Mouse (Mus musculus): Measurements from ENCODE around the gene Auts2.

The Auts2 gene

GRCm38 (mm10) chr5:131544381-131544780 lies 998.8 kb downstream of the Auts2 start:
- no peak for DNase-seq (ENCODE audit: low read depth, low spot score)
- H3K36me3 ChIP-seq (ENCODE audit: control insufficient read depth, insufficient read depth, low read length, poor library complexity, severe bottlenecking): no peaks in the 10 kb centered on the region
- H3K27me3 ChIP-seq (ENCODE audit: control insufficient read depth, insufficient read depth, low read length, poor library complexity, severe bottlenecking): no peaks in the 10 kb centered on the region

- no peak for DNase-seq (ENCODE audit: low read depth, low spot score)
Measured at GRCm38 (mm10) chr5:131538311-131538915, 1004.7 kb downstream of the Auts2 start.

GRCm38 (mm10) chr5:131537831-131538310 lies 1005.3 kb downstream of the Auts2 start:
- H3K36me3 ChIP-seq (ENCODE audit: control insufficient read depth, insufficient read depth, low read length, poor library complexity, severe bottlenecking): no peaks in the 10 kb centered on the region
- no peak for DNase-seq (ENCODE audit: low read depth, low spot score)
- H3K27me3 ChIP-seq (ENCODE audit: control insufficient read depth, insufficient read depth, low read length, poor library complexity, severe bottlenecking): no peaks in the 10 kb centered on the region

More at GRCm38 (mm10) chr5:131538311-131538915, 1004.7 kb downstream of the Auts2 start:
- Histone ChIP-seq H3K27me3 (ENCODE audit: control insufficient read depth, insufficient read depth, low read length, poor library complexity, severe bottlenecking) (no peaks in the 10 kb centered on the region), H3K36me3 (ENCODE audit: control insufficient read depth, insufficient read depth, low read length, poor library complexity, severe bottlenecking) (no peaks in the 10 kb centered on the region)

- Histone ChIP-seq H3K36me3 (ENCODE audit: control insufficient read depth, insufficient read depth, low read length, poor library complexity, severe bottlenecking) (no peaks in the 10 kb centered on the region), H3K27me3 (ENCODE audit: control insufficient read depth, insufficient read depth, low read length, poor library complexity, severe bottlenecking) (no peaks in the 10 kb centered on the region)
- no peak for DNase-seq (ENCODE audit: low read depth, low spot score)
Measured at GRCm38 (mm10) chr5:131537155-131537830, 1005.9 kb downstream of the Auts2 start.

GRCm38 (mm10) chr5:131535752-131536151 lies 1007.4 kb downstream of the Auts2 start:
- no peak for DNase-seq (ENCODE audit: low read depth, low spot score)
- Histone ChIP-seq H3K36me3 (ENCODE audit: control insufficient read depth, insufficient read depth, low read length, poor library complexity, severe bottlenecking) (no peaks in the 10 kb centered on the region), H3K27me3 (ENCODE audit: control insufficient read depth, insufficient read depth, low read length, poor library complexity, severe bottlenecking) (no peaks in the 10 kb centered on the region)

GRCm38 (mm10) chr5:131533815-131534214 lies 1009.3 kb downstream of the Auts2 start:
- no peaks in the 10 kb centered on the region for H3K36me3 ChIP-seq (ENCODE audit: control insufficient read depth, insufficient read depth, low read length, poor library complexity, severe bottlenecking)
- no peaks in the 10 kb centered on the region for H3K27me3 ChIP-seq (ENCODE audit: control insufficient read depth, insufficient read depth, low read length, poor library complexity, severe bottlenecking)
- no peak for DNase-seq (ENCODE audit: low read depth, low spot score)

- no peak for DNase-seq (ENCODE audit: low read depth, low spot score)
- H3K36me3 ChIP-seq (ENCODE audit: control insufficient read depth, insufficient read depth, low read length, poor library complexity, severe bottlenecking): no peaks in the 10 kb centered on the region
- no peaks in the 10 kb centered on the region for H3K27me3 ChIP-seq (ENCODE audit: control insufficient read depth, insufficient read depth, low read length, poor library complexity, severe bottlenecking)
Measured at GRCm38 (mm10) chr5:131531744-131532552, 1011.2 kb downstream of the Auts2 start.

- Histone ChIP-seq H3K27me3 (ENCODE audit: control insufficient read depth, insufficient read depth, low read length, poor library complexity, severe bottlenecking) (no peaks in the 10 kb centered on the region), H3K36me3 (ENCODE audit: control insufficient read depth, insufficient read depth, low read length, poor library complexity, severe bottlenecking) (no peaks in the 10 kb centered on the region)
- DNase-seq (ENCODE audit: low read depth, low spot score): no peak
Measured at GRCm38 (mm10) chr5:131530828-131531227, 1012.3 kb downstream of the Auts2 start.

- Histone ChIP-seq H3K27me3 (ENCODE audit: control insufficient read depth, insufficient read depth, low read length, poor library complexity, severe bottlenecking) (no peaks in the 10 kb centered on the region), H3K36me3 (ENCODE audit: control insufficient read depth, insufficient read depth, low read length, poor library complexity, severe bottlenecking) (no peaks in the 10 kb centered on the region)
- no peak for DNase-seq (ENCODE audit: low read depth, low spot score)
Measured at GRCm38 (mm10) chr5:131526666-131527065, 1016.5 kb downstream of the Auts2 start.

- DNase-seq (ENCODE audit: low read depth, low spot score): no peak
- no peaks in the 10 kb centered on the region for H3K36me3 ChIP-seq (ENCODE audit: control insufficient read depth, insufficient read depth, low read length, poor library complexity, severe bottlenecking)
- no peaks in the 10 kb centered on the region for H3K27me3 ChIP-seq (ENCODE audit: control insufficient read depth, insufficient read depth, low read length, poor library complexity, severe bottlenecking)
Measured at GRCm38 (mm10) chr5:131524900-131525465, 1018.2 kb downstream of the Auts2 start.

GRCm38 (mm10) chr5:131519560-131519959 lies 1023.6 kb downstream of the Auts2 start:
- H3K27me3 ChIP-seq (ENCODE audit: control insufficient read depth, insufficient read depth, low read length, poor library complexity, severe bottlenecking): no peaks in the 10 kb centered on the region
- no peak for DNase-seq (ENCODE audit: low read depth, low spot score)
- no peaks in the 10 kb centered on the region for H3K36me3 ChIP-seq (ENCODE audit: control insufficient read depth, insufficient read depth, low read length, poor library complexity, severe bottlenecking)

GRCm38 (mm10) chr5:131517677-131518076 lies 1025.5 kb downstream of the Auts2 start:
- DNase-seq (ENCODE audit: low read depth, low spot score): no peak
- Histone ChIP-seq H3K27me3 (ENCODE audit: control insufficient read depth, insufficient read depth, low read length, poor library complexity, severe bottlenecking) (no peaks in the 10 kb centered on the region), H3K36me3 (ENCODE audit: control insufficient read depth, insufficient read depth, low read length, poor library complexity, severe bottlenecking) (no peaks in the 10 kb centered on the region)

GRCm38 (mm10) chr5:131515707-131516407 lies 1027.3 kb downstream of the Auts2 start:
- Histone ChIP-seq H3K27me3 (ENCODE audit: control insufficient read depth, insufficient read depth, low read length, poor library complexity, severe bottlenecking) (no peaks in the 10 kb centered on the region), H3K36me3 (ENCODE audit: control insufficient read depth, insufficient read depth, low read length, poor library complexity, severe bottlenecking) (no peaks in the 10 kb centered on the region)
- no peak for DNase-seq (ENCODE audit: low read depth, low spot score)

- DNase-seq (ENCODE audit: low read depth, low spot score): no peak
- H3K27me3 ChIP-seq (ENCODE audit: control insufficient read depth, insufficient read depth, low read length, poor library complexity, severe bottlenecking): no peaks in the 10 kb centered on the region
- H3K36me3 ChIP-seq (ENCODE audit: control insufficient read depth, insufficient read depth, low read length, poor library complexity, severe bottlenecking): no peaks in the 10 kb centered on the region
Measured at GRCm38 (mm10) chr5:131513753-131514152, 1029.4 kb downstream of the Auts2 start.
